Mouse (Mus musculus) kidney, adult 8-10 months (tissue): Measurements from ENCODE around the gene Vmn1r124.
"Not testable (repeated sequence)": the region's sequence is repeated elsewhere in the genome, so short reads cannot be mapped to it uniquely, and the experiment has no call there.

Source experiments
- DNase-seq, 2 experiments: peaks; one replicate each; pipeline ENCODE4 v3.0.0; 2022

Vmn1r124 gene

DNA sequence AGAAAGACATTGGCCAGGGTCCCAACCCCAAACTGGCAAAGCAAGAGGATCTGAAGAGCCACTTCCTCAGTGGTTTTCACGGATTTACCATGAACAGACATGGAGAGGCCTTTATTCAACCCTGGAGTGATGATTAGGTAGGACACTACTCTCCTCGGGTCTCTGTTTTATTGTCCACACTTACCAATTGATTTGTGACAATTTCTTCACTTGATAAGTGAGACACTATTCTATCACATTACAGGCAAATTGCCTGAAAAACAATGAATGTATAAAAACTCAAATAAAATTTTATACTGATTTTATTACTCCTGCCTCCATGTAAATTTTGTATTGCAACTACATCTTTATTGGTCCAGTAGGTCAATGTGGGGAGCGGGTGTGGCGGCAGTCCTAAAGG, at the start of gene Vmn1r124:
TSS of gene Vmn1r124 (minus strand) at position 101 of the 400 bp plus-strand sequence.
- not testable (repeated sequence) for DNase-seq

DNA sequence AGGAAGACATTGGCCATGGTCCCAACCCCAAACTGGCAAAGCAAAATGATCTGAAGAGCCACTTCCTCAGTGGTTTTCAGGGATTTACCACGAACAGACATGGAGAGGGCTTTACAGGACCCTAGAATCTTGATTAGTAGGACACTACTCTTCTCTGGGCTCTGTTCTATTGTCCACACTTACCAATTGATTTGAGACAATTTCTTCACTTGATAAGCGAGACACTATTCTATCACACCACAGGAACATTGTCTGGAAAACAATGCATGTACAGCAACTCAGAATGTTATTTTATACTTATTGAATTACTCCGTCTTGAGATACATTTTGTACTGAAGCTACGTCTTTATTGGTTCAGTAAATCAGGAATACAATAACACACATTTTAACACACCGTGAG, 41.0 kb upstream of the Vmn1r124 start, which contains the start of gene Vmn1r126:
TSS of gene Vmn1r126 (minus strand) at position 101 of the 400 bp plus-strand sequence.
- DNase-seq = not testable (repeated sequence)

GRCm38 (mm10) chr7:21271879-21272278, 11.5 kb upstream of the Vmn1r124 start, which contains the start of gene Vmn1r125:
TSS of gene Vmn1r125 (plus strand) at chr7:21272179.
- not testable (repeated sequence) for DNase-seq
